Mouse (Mus musculus) testis, adult 2 months (tissue): ENCODE data around the gene Daam2. TPM values are rescaled to one million over a fixed set of nuclear protein-coding genes. Genes with fewer than 3 reads are reported as not detected.

Source experiments
- H3K27ac ChIP-seq: fragments of 200-500 bp; 2 replicates; pipeline ENCODE4 v1.5.1; 2012; ENCODE audit warnings: low read depth, low read length; ENCODE audit not compliant: control insufficient read depth, insufficient read depth
- H3K27me3 ChIP-seq: fragments of 200-500 bp; 2 replicates; pipeline ENCODE4 v1.6.1; 2012; ENCODE audit warnings: mild to moderate bottlenecking, low read length, moderate library complexity; ENCODE audit not compliant: control insufficient read depth, insufficient read depth
- H3K36me3 ChIP-seq: fragments of 200-500 bp; 2 replicates; pipeline ENCODE4 v1.6.1; 2012; ENCODE audit warnings: mild to moderate bottlenecking, low read length; ENCODE audit not compliant: control insufficient read depth, insufficient read depth
- H3K4me1 ChIP-seq: fragments of 200-500 bp; 2 replicates; pipeline ENCODE4 v1.6.1; 2012; ENCODE audit warnings: low read length; ENCODE audit not compliant: control insufficient read depth, insufficient read depth
- H3K4me3 ChIP-seq: fragments of 200-500 bp; 2 replicates; pipeline ENCODE4 v1.5.1; 2012; ENCODE audit warnings: low read depth, mild to moderate bottlenecking, low read length, moderate library complexity, mixed read lengths; ENCODE audit not compliant: control insufficient read depth
- CTCF ChIP-seq: fragments of 200-500 bp; IDR thresholded peaks from 2 replicates; pipeline ENCODE4 v1.5.1; 2012; ENCODE audit warnings: low read depth, mild to moderate bottlenecking, inconsistent platforms, low read length, moderate library complexity; ENCODE audit not compliant: control insufficient read depth, insufficient read depth, insufficient replicate concordance
- POLR2A ChIP-seq: fragments of 200-500 bp; IDR thresholded peaks from 2 replicates; pipeline ENCODE4 v1.6.1; 2012; ENCODE audit warnings: low read depth, mild to moderate bottlenecking, inconsistent platforms, low read length, moderate library complexity; ENCODE audit not compliant: control insufficient read depth
- polyA plus RNA-seq: library from polyadenylated mRNA; depleted of rRNA; stranded (reverse); fragments of >200 nt; gene quantifications from 2 replicates; pipeline ENCODE4 v1.2.3, GENCODE M21; 2012

Gene Daam2
- polyA plus RNA-seq, 1 experiment, result 33.5 TPM

DNA sequence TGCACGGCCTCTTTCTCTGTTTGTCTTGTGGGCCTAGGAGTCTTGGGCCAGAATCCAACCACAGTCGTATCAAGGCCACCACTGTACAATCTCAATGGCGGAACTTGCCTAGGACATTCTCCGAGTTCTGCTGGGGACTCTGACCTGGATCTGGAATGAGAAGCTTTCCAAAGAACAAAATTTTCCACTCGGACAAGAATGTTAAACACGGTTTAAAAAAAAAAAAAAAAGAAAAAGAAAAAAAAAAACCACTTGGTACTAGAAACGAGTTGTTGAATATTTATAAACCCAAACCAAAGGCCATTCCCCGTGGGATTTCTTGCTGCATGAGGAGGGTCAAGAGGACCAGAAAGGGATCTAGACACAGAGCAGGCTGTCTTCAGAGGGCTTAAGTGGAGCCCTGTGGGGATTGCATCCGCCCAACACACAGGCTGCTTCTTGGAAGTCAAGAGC lies 29.9 kb downstream of the Daam2 start:
- no peaks in the 10 kb centered on the region for H3K27me3 ChIP-seq
- TF ChIP-seq CTCF, result no peak
- no peak for TF ChIP-seq POLR2A
- no peak overlapping the region for H3K4me3 ChIP-seq
- H3K36me3 ChIP-seq, result no peaks in the 10 kb centered on the region
- no peaks in the 10 kb centered on the region; the same call in 1 of the 2 replicates for H3K4me1 ChIP-seq
- peak overlapping the region; percentile 45 for H3K27ac ChIP-seq

DNA sequence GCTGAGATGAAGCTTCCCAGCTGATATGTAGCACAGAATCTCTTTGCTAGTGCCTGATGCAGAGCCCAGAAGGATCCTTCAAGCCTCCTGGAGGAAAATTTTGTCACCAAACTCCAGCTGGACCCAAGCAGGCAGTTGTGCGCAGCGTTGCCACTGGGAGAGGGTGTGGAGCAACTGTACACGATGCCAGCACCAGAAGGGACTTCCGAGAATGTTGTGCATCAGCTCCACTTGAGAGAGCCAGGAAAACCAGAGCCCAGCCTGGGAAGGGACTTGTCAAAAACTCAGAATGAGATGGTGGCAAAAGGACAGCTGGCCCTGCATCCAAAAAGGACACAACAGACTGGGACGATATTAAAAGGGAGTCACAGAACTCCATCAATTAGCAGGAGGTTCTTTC lies 32.5 kb downstream of the Daam2 start:
- no peak overlapping the region for H3K4me3 ChIP-seq
- no peaks in the 10 kb centered on the region; the same call in 1 of the 2 replicates for H3K4me1 ChIP-seq
- peak overlapping the region; percentile 18; the same call in 1 of the 2 replicates for H3K27ac ChIP-seq
- no peaks in the 10 kb centered on the region for H3K36me3 ChIP-seq
- H3K27me3 ChIP-seq, result no peaks in the 10 kb centered on the region
- no peak for TF ChIP-seq CTCF
- TF ChIP-seq POLR2A, result no peak

DNA sequence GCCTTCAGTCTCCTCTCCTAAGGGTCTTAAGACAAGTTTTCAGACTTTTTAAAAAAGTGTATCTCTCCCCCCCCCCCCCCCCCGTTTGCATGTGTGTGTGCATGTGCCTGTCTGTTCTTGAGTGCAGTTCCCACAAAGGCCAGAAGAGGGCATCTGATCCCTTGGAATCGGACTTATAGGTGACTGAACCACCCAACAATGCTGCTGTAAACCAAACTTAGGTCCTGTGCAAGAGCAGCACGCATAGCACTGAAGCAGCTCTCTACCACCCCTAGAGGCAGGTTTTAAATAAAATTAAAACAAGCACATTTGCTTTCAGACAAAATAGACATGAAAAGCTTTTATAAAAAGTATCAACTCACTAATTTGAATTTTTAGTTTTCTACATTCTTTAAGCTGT lies 33.9 kb downstream of the Daam2 start:
- Histone ChIP-seq H3K27ac (no peak overlapping the region), H3K27me3 (no peaks in the 10 kb centered on the region), H3K4me1 (no peaks in the 10 kb centered on the region; the same call in 1 of the 2 replicates), H3K4me3 (no peak overlapping the region), H3K36me3 (no peaks in the 10 kb centered on the region)
- peak; percentile 50 for TF ChIP-seq CTCF
- TF ChIP-seq POLR2A, result no peak

DNA sequence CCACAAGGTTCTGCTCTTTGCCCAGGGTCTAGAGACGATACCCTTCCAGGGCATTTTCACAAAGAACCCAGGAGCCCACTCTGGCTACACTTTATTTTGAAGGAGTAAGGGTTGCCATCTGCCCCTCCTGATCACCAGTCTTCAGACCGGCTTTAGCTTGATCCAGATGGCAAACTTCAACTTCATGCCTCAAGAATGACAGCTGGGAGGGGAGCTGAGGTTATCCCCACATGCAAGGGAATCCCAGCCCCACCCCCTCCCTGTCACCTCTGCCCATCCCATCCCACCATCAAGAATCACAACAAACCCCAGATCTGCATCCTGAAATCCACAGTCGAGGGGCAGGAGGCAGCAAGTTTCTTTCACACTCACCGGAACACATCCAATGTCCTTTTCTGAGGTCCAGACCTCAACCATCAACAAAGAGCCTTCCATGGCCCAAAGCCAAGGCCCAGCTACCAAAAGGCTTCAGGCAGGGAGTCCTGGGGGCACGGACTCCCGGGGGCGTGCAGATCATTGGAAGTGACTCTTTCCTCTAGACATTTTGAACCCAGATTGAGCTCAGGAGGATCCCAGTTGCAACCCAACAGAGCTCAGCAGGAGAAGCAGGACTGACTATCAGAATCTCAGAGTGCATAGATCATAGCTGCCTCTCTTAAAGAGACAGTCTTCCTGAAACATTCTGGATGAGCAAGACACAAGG lies 35.5 kb downstream of the Daam2 start:
- TF ChIP-seq CTCF (no peak), POLR2A (no peak)

DNA sequence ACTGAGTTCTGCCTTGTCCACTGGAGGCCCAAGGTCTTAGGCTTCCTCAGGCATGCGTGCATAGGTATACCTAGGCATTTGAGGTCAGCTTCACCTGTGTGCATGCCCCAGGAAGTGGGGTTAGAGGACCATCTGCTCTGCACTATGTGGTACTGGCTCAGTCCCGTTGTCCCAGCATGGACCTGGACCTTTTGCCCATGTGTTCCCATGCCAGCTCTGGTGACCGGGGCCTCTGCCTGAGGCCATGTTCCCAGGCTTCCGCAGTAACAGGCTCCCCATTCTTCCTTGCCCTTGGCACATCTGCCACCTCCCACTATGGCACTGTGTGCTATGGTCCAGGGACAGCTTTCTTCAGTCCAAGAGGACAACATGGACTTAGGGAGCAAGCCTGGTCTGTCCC lies 36.1 kb downstream of the Daam2 start:
- Histone ChIP-seq H3K36me3 (no peaks in the 10 kb centered on the region), H3K4me1 (no peaks in the 10 kb centered on the region), H3K27me3 (no peaks in the 10 kb centered on the region), H3K4me3 (no peak overlapping the region), H3K27ac (peak overlapping the region; percentile 51)
- TF ChIP-seq POLR2A, result 0 out of 2 replicates have a peak, but pooled peaks have one; percentile 19
- no peak for TF ChIP-seq CTCF

More for the DNA sequence above, 35.5 kb downstream of the Daam2 start:
- Histone ChIP-seq H3K4me3 (peak overlapping the region; percentile 41), H3K4me1 (no peaks in the 10 kb centered on the region), H3K27ac (peak overlapping the region; percentile 62), H3K27me3 (no peaks in the 10 kb centered on the region), H3K36me3 (no peaks in the 10 kb centered on the region)

DNA sequence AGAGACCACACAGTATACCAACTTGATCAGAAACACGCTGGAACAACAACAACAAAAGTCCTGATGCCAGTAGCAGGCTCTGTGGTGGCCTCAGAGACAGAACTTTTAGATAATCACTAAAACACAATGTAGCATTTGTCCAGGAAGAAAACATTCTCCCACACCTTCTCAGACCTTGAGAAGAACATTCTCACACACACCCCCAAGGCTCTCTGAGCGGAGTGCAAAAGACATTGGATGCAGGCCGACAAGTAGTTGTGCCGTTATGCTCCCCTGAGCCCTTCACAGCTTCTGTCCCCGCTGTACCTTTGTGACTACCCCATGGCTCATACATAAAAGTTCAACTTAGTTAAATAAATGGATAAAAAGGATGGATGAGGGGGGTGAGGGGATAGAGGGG lies 37.6 kb downstream of the Daam2 start:
- TF ChIP-seq CTCF, result no peak
- no peak; the same call in 1 of the 2 replicates for TF ChIP-seq POLR2A
- Histone ChIP-seq H3K27me3 (no peaks in the 10 kb centered on the region), H3K4me1 (no peaks in the 10 kb centered on the region), H3K4me3 (no peak overlapping the region), H3K36me3 (no peaks in the 10 kb centered on the region), H3K27ac (no peak overlapping the region; the same call in 1 of the 2 replicates)

DNA sequence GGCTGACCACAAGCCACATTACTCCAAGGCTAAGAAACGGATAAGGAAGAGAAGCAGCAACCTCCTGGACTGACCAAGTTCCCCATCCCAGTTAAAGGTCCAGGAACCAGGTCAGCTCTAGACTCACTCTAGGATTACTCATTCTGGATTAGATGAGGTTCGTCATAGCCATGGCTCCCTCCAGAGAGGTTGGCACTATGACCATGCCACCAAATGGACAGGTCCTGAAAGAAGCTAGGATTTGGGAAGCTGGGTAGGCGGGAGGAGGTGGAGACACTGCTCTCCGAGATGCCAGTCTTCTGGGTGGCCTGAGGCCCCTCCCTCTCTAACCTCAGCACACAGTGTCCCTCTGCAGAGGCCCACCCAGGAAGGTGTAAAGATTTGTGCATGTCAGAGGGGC lies 38.2 kb downstream of the Daam2 start:
- Histone ChIP-seq H3K4me3 (no peak overlapping the region), H3K27me3 (no peaks in the 10 kb centered on the region), H3K27ac (peak overlapping the region; percentile 65), H3K4me1 (no peaks in the 10 kb centered on the region), H3K36me3 (no peaks in the 10 kb centered on the region)
- no peak for TF ChIP-seq CTCF
- no peak for TF ChIP-seq POLR2A
